In the genomic region with DNA sequence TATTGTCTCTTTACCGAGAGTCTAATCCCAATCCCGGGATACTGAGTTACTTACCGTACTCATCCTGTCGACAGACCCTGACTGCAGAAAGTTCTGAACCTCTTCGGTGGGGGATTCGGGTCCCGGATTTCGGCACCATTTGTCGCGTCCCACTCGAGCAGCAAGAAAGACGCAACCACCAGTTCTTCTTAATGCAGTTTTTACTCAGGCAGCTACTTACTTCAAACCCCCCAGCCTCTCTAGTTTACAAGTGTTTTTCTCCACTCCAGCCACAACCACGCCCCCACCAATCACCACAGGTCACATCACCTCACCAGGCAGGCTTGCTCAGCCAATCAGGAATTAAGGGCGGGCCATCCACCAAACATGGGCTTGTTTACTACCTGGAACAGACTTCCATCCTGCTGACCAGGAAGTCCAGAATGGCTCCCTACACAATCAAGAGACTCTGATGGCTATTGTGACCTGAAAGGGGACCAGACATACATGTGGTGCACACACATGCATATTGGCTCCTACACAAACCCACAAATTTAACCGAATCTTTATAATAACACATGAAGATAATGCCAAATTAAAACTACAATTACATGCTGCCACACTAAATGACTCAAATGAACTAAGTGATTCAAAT, we compare ENCODE assay signal across 6 mouse cellular contexts. TPM values are rescaled to one million over a fixed set of nuclear protein-coding genes. Genes with fewer than 3 reads are reported as not detected.
DNase-seq lines count a peak whose midpoint lies in the region; TF ChIP-seq lines count a peak whose summit lies in the region.
"Not testable (repeated sequence)": the region's sequence is repeated elsewhere in the genome, so short reads cannot be mapped to it uniquely, and the experiment has no call there.

No protein-coding gene starts in this region.

- TF ChIP-seq POLR2A in MEL (IDR thresholded peaks at IDR 0.05; ENCODE audit: control insufficient read depth in 1 of 2, insufficient read depth in 1 of 2, low read depth in 1 of 2, low read length in 2 of 2, poor library complexity in 1 of 2): peak in 1 of 2 experiments; percentile 34; a peak in 1 of 4 replicates

- H3K4me1 ChIP-seq in E14TG2a.4 (replicated peaks; ENCODE audit: low read depth, low read length): peaks cover 55% of the 10 kb centered on the region
- not testable (repeated sequence) for H3K4me1 ChIP-seq in MEL (ENCODE audit: control insufficient read depth in 1 of 2, insufficient read depth in 2 of 2, low read length in 2 of 2)

- not testable (repeated sequence) for H3K79me2 ChIP-seq in MEL (ENCODE audit: control insufficient read depth, insufficient read depth, low read length, poor library complexity)

- peak overlapping the region; percentile 68 for H3K9ac ChIP-seq in MEL (ENCODE audit: control insufficient read depth, low read depth, low read length, poor library complexity, severe bottlenecking)

- not testable (repeated sequence) for TF ChIP-seq CTCF in E14TG2a.4 (conservative IDR thresholded peaks at IDR 0.05; ENCODE audit: low read length); MEL (IDR thresholded peaks at IDR 0.05 in 2 of 3, conservative IDR thresholded peaks at IDR 0.05 in 1 of 3; ENCODE audit: control insufficient read depth in 1 of 3, insufficient read depth in 1 of 3, low read depth in 2 of 3, low read length in 3 of 3, poor library complexity in 1 of 3, severe bottlenecking in 1 of 3)

- H3K27me3 ChIP-seq in E14TG2a.4 (ENCODE audit: insufficient read depth, low read length); MEL (ENCODE audit: control insufficient read depth in 1 of 2, insufficient read depth in 2 of 2, low read length in 2 of 2): not testable (repeated sequence)

- TF ChIP-seq EP300 in MEL (IDR thresholded peaks at IDR 0.05; ENCODE audit: low read depth in 1 of 2, low read length in 2 of 2): not testable (repeated sequence)

- H3K9me3 ChIP-seq in E14TG2a.4 (ENCODE audit: low read length); MEL (replicated peaks; ENCODE audit: insufficient read depth, low read length): not testable (repeated sequence)

- peak; percentile 38 for DNase-seq in CD4-positive helper T cell, adult 2 months (ENCODE audit: low read depth, low spot score)
- DNase-seq in MEL (ENCODE audit: low read depth, low spot score) (peak; percentile 67), ZHBTc4 (ENCODE audit: low read depth, low spot score) (peak; percentile 45)
- DNase-seq in induced T-regulatory cell, adult 2 months (ENCODE audit: low read depth): peak; percentile 35
- DNase-seq in naive thymus-derived CD4-positive, alpha-beta T cell, adult 2 months (ENCODE audit: low read depth): peak; percentile 26

- H3K27ac ChIP-seq in MEL (ENCODE audit: control insufficient read depth, low read depth, low read length): peak overlapping the region; percentile 56; the same call in 1 of the 2 replicates

- not testable (repeated sequence) for TF ChIP-seq RAD21 in MEL (IDR thresholded peaks at IDR 0.05; ENCODE audit: low read depth, low read length)

- H3K4me3 ChIP-seq in E14TG2a.4 (replicated peaks; ENCODE audit: low read length): peak overlapping the region; percentile 82
- peak overlapping the region; percentile 88 to 97 for H3K4me3 ChIP-seq in MEL (ENCODE audit: control insufficient read depth in 1 of 2, insufficient read depth in 1 of 2, low read depth in 2 of 2, low read length in 2 of 2)

- H3K36me3 ChIP-seq in E14TG2a.4 (ENCODE audit: insufficient read depth, low read length): peaks cover 24% of the 10 kb centered on the region
- H3K36me3 ChIP-seq in MEL (ENCODE audit: control insufficient read depth in 1 of 2, insufficient read depth in 2 of 2, low read length in 2 of 2): not testable (repeated sequence)

TF ChIP-seq in MEL, 35 proteins besides CTCF, POLR2A, EP300 and RAD21:
- TF ChIP-seq HCFC1 (IDR thresholded peaks at IDR 0.05; ENCODE audit: low read depth, low read length) (0 out of 2 replicates have a peak, but pooled peaks have one; percentile 43), ZMIZ1 (IDR thresholded peaks at IDR 0.05; ENCODE audit: low read depth, low read length) (peak; percentile 50; the same call in 1 of the 2 replicates), ELF1 (IDR thresholded peaks at IDR 0.05; ENCODE audit: low read depth, low read length) (peak; percentile 64; the same call in 1 of the 2 replicates), TBP (IDR thresholded peaks at IDR 0.05; ENCODE audit: low read depth, low read length) (peak; percentile 35; the same call in 1 of the 2 replicates), SIN3A (IDR thresholded peaks at IDR 0.05; ENCODE audit: low read length) (peak; percentile 44)

RNA-seq across cellular contexts. Expression of gene Zfp773, which starts 5.9 kb away (rescaled TPM):
- 0.13 and 0.15 TPM in 2 replicates for total RNA-seq in MEL (2012; rRNA removed)
- polyA plus RNA-seq in MEL (2012; ENCODE audit: insufficient read depth in 1 of 2, insufficient read length in 2 of 2, low read depth in 1 of 2, low replicate concordance in 2 of 2, missing spikeins in 1 of 2): under 1 TPM in 1 of 2 experiments, not detected in 1; 0.57 TPM

RNA-seq across cellular contexts. Expression of gene Zfp954, which starts 9.3 kb away (rescaled TPM):
- total RNA-seq in MEL (2012; rRNA removed): 9.3 and 10.6 TPM in 2 replicates
- polyA plus RNA-seq in MEL (2012; ENCODE audit: insufficient read depth in 1 of 2, insufficient read length in 2 of 2, low read depth in 1 of 2, low replicate concordance in 2 of 2, missing spikeins in 1 of 2): 1 to 10 TPM in 1 of 2 experiments, not detected in 1; 8.9 TPM

RNA-seq across cellular contexts. Expression of gene Zfp418, which starts 40.5 kb away (rescaled TPM):
- 0.49 and 0.50 TPM in 2 replicates for total RNA-seq in MEL (2012; rRNA removed)
- polyA plus RNA-seq in MEL (2012; ENCODE audit: insufficient read depth in 1 of 2, insufficient read length in 2 of 2, low read depth in 1 of 2, low replicate concordance in 2 of 2, missing spikeins in 1 of 2): under 1 TPM in 1 of 2 experiments, not detected in 1; 0.47 TPM

Comparison
In these comparisons a context has a peak if more than half of its experiments do, and no peak if none do; other contexts are left out.
1. Peak in every context shown above with its lines: DNase-seq, H3K4me3 ChIP-seq and H3K27ac ChIP-seq.